Mouse (Mus musculus) intestine, embryonic 14.5 days (tissue): ENCODE results near the gene Frs3. TPM values are rescaled to one million over a fixed set of nuclear protein-coding genes. Genes with fewer than 3 reads are reported as not detected.
A peak's percentile ranks its signal among the peaks of the same experiment; 100 is the strongest.

Experiments used
- ATAC-seq: fragments of 200-750 bp; cut with Nextera tagmentation; replicated peaks from 2 replicates; pipeline ENCODE4 v1.8.0; 2017; ENCODE audit warnings: low read depth, moderate number of reproducible peaks, moderate TSS enrichment, moderate library complexity; ENCODE audit not compliant: low FRiP score, low TSS enrichment
- DNase-seq: peaks from one replicate; pipeline ENCODE4 v3.0.0-alpha.2; 2018; ENCODE audit warnings: low spot score
- H3K27ac ChIP-seq: fragments of 300-500 bp; sonication (generic); 2 replicates; pipeline ENCODE4 v1.5.1; 2014; ENCODE audit warnings: low read depth, mild to moderate bottlenecking, control low read depth
- H3K27me3 ChIP-seq: fragments of 300-500 bp; sonication (generic); replicated peaks from 2 replicates; pipeline ENCODE4 v1.6.1; 2014; ENCODE audit warnings: low read length, control low read depth; ENCODE audit not compliant: control insufficient read depth, insufficient read depth
- H3K36me3 ChIP-seq: fragments of 300-500 bp; sonication (generic); 2 replicates; pipeline ENCODE4 v1.6.1; 2014; ENCODE audit warnings: low read length, control low read depth; ENCODE audit not compliant: control insufficient read depth, insufficient read depth
- H3K4me1 ChIP-seq: fragments of 300-500 bp; sonication (generic); replicated peaks from 2 replicates; pipeline ENCODE4 v1.6.1; 2014; ENCODE audit warnings: low read length, control low read depth, mixed read lengths; ENCODE audit not compliant: control insufficient read depth, insufficient read depth
- H3K4me2 ChIP-seq: fragments of 300-500 bp; sonication (generic); 2 replicates; pipeline ENCODE4 v1.6.1; 2014; ENCODE audit warnings: low read length
- H3K4me3 ChIP-seq: fragments of 300-500 bp; sonication (generic); 2 replicates; pipeline ENCODE4 v1.5.1; 2014; ENCODE audit warnings: low read depth, low read length, control low read depth, mixed read lengths
- H3K9ac ChIP-seq: fragments of 300-500 bp; sonication (generic); 2 replicates; pipeline ENCODE4 v1.6.1; 2014; ENCODE audit warnings: mild to moderate bottlenecking, low read length
- H3K9me3 ChIP-seq: fragments of 300-500 bp; sonication (generic); 2 replicates; pipeline ENCODE4 v1.6.1; 2016; ENCODE audit warnings: low read length, control low read depth; ENCODE audit not compliant: control insufficient read depth
- WGBS: fragments of 180-500 bp; shearing (Covaris S2); extraction: QIAGEN DNeasy Blood & Tissue Kit; methylation state at CpG from one replicate; pipeline ENCODE4 v1.1.7; 2014; 5-methylcytosine and 5-hydroxymethylcytosine counted together
- polyA plus RNA-seq: library from polyadenylated mRNA; unstranded; fragments of >200 nt; fragmentation: Nextera tagmentation; extraction: Ambion mirVana; gene quantifications from 2 replicates; pipeline ENCODE4 v1.2.1, GENCODE M21; 2014

The Frs3 gene
- polyA plus RNA-seq, 1 experiment from 2014 or later: 5.3 TPM

GRCm38 (mm10) chr17:47730633-47731575 is 42.1 kb downstream of the Frs3 start:
- no peak overlapping the region for H3K9ac ChIP-seq
- no peak overlapping the region for H3K4me2 ChIP-seq
- H3K4me1 ChIP-seq: no peaks in the 10 kb centered on the region
- H3K9me3 ChIP-seq: no peaks in the 10 kb centered on the region
- no peaks in the 10 kb centered on the region for H3K36me3 ChIP-seq
- WGBS: 56% methylated on average over 24 of the region's 24 CpGs
- H3K4me3 ChIP-seq: no peak overlapping the region
- no peak overlapping the region for H3K27ac ChIP-seq
- no peak for ATAC-seq
- H3K27me3 ChIP-seq: no peaks in the 10 kb centered on the region
- no peak for DNase-seq

- no peak overlapping the region for H3K9ac ChIP-seq
- H3K4me3 ChIP-seq: no peak overlapping the region
- ATAC-seq (no peak), DNase-seq (no peak)
- no peaks in the 10 kb centered on the region for H3K27me3 ChIP-seq
- no peak overlapping the region for H3K4me2 ChIP-seq
- peaks cover 6% of the 10 kb centered on the region; the same call in 1 of the 2 replicates for H3K4me1 ChIP-seq
- no peak overlapping the region for H3K27ac ChIP-seq
- no peaks in the 10 kb centered on the region for H3K36me3 ChIP-seq
- H3K9me3 ChIP-seq: no peaks in the 10 kb centered on the region
- WGBS: 75% methylated on average over 14 of the region's 14 CpGs
Observed at GRCm38 (mm10) chr17:47735553-47736100, 46.8 kb downstream of the Frs3 start.

- H3K9ac ChIP-seq: peak within 1 kb of the TSS; percentile 60
- under 1% methylated on average over 34 of the region's 47 CpGs for WGBS
- no peaks in the 10 kb centered on the region for H3K9me3 ChIP-seq
- no peaks in the 10 kb centered on the region for H3K36me3 ChIP-seq
- H3K27me3 ChIP-seq: no peaks in the 10 kb centered on the region
- H3K27ac ChIP-seq: peak within 1 kb of the TSS; percentile 65
- peak; percentile 99 for DNase-seq
- H3K4me3 ChIP-seq: peak within 1 kb of the TSS; percentile 65
- H3K4me1 ChIP-seq: peaks cover 6% of the 10 kb centered on the region; the same call in 1 of the 2 replicates
- ATAC-seq: peak; percentile 70
- peak within 1 kb of the TSS; percentile 94 for H3K4me2 ChIP-seq
Observed at GRCm38 (mm10) chr17:47736856-47737255, 48.0 kb downstream of the Frs3 start, which contains the start of gene Tfeb. TSS of gene Tfeb (plus strand) at chr17:47737030.

GRCm38 (mm10) chr17:47737271-47738065 is 48.6 kb downstream of the Frs3 start:
- H3K36me3 ChIP-seq: no peaks in the 10 kb centered on the region
- peak overlapping the region; percentile 60 for H3K9ac ChIP-seq
- peak overlapping the region; percentile 65 for H3K4me3 ChIP-seq
- peaks cover 6% of the 10 kb centered on the region; the same call in 1 of the 2 replicates for H3K4me1 ChIP-seq
- peak overlapping the region; percentile 94 for H3K4me2 ChIP-seq
- H3K27me3 ChIP-seq: no peaks in the 10 kb centered on the region
- peak overlapping the region; percentile 65 for H3K27ac ChIP-seq
- H3K9me3 ChIP-seq: no peaks in the 10 kb centered on the region
- ATAC-seq (peak; percentile 86), DNase-seq (peak; percentile 88)
- under 1% methylated on average over 49 of the region's 60 CpGs for WGBS

GRCm38 (mm10) chr17:47738066-47738878 is 49.4 kb downstream of the Frs3 start:
- 1% methylated on average over 49 of the region's 61 CpGs for WGBS
- DNase-seq (peak; percentile 72), ATAC-seq (peak; percentile 34)
- Histone ChIP-seq H3K9ac (peak overlapping the region; percentile 60), H3K9me3 (no peaks in the 10 kb centered on the region), H3K4me2 (peak overlapping the region; percentile 94), H3K27me3 (no peaks in the 10 kb centered on the region), H3K27ac (peak overlapping the region; percentile 65), H3K4me1 (peaks cover 6% of the 10 kb centered on the region; the same call in 1 of the 2 replicates), H3K36me3 (no peaks in the 10 kb centered on the region), H3K4me3 (peak overlapping the region; percentile 65)

- no peaks in the 10 kb centered on the region for H3K36me3 ChIP-seq
- peak overlapping the region; percentile 94 for H3K4me2 ChIP-seq
- whole genome bisulfite sequencing: 9% methylated on average over 20 of the region's 20 CpGs
- H3K27me3 ChIP-seq: no peaks in the 10 kb centered on the region
- DNase-seq (peak; percentile 76), ATAC-seq (peak; percentile 24; the same call in 1 of the 2 replicates)
- H3K4me3 ChIP-seq: peak overlapping the region; percentile 65
- H3K27ac ChIP-seq: 0 out of 2 replicates have a peak overlapping the region, but pooled peaks have one; percentile 65
- H3K4me1 ChIP-seq: peaks cover 6% of the 10 kb centered on the region; the same call in 1 of the 2 replicates
- no peaks in the 10 kb centered on the region for H3K9me3 ChIP-seq
- peak overlapping the region; percentile 60; the same call in 1 of the 2 replicates for H3K9ac ChIP-seq
Observed at GRCm38 (mm10) chr17:47738879-47739798, 50.3 kb downstream of the Frs3 start.

GRCm38 (mm10) chr17:47740186-47740585 is 51.4 kb downstream of the Frs3 start:
- Histone ChIP-seq H3K4me1 (peaks cover 6% of the 10 kb centered on the region; the same call in 1 of the 2 replicates), H3K9me3 (no peaks in the 10 kb centered on the region), H3K4me2 (no peak overlapping the region), H3K27me3 (no peaks in the 10 kb centered on the region), H3K4me3 (no peak overlapping the region), H3K36me3 (no peaks in the 10 kb centered on the region), H3K27ac (no peak overlapping the region), H3K9ac (no peak overlapping the region)
- 78% methylated on average over 2 of the region's 2 CpGs for WGBS
- ATAC-seq (no peak), DNase-seq (no peak)
